In genomic region chr19:7269290-7270044, GRCm38 (mm10) we compare ENCODE assay signal across 8 mouse cellular contexts. TPM values are rescaled to one million over a fixed set of nuclear protein-coding genes. Genes with fewer than 3 reads are reported as not detected.
A peak's percentile ranks its signal among the peaks of the same experiment; 100 is the strongest.
DNase-seq lines count a peak whose midpoint lies in the region; ATAC-seq and TF ChIP-seq lines count a peak whose summit lies in the region.

No protein-coding gene starts in this region.

- H3K4me1 ChIP-seq in bone marrow macrophage, adult 2 months (ENCODE audit: control insufficient read depth, insufficient read depth, low read length), result peaks cover 7% of the 10 kb centered on the region
- peaks cover 29% of the 10 kb centered on the region for H3K4me1 ChIP-seq in forebrain, postnatal 0 days (ENCODE audit: insufficient read depth)
- peaks cover 44% of the 10 kb centered on the region for H3K4me1 ChIP-seq in limb, embryonic 14.5 days (ENCODE audit: control insufficient read depth, insufficient read depth, low read length)
- peaks cover 48% of the 10 kb centered on the region for H3K4me1 ChIP-seq in stomach, embryonic 15.5 days

- H3K4me2 ChIP-seq in forebrain, postnatal 0 days (ENCODE audit: low read depth), result peak overlapping the region; percentile 91
- peak overlapping the region; percentile 82 for H3K4me2 ChIP-seq in limb, embryonic 14.5 days (replicated peaks; ENCODE audit: low read depth, low read length, severe bottlenecking)
- H3K4me2 ChIP-seq in stomach, embryonic 15.5 days, result peak overlapping the region; percentile 80

- peak; percentile 33 to 45 for DNase-seq in layer of hippocampus, postnatal 10 days (ENCODE audit: low spot score in 2 of 2)
- no peak for DNase-seq in layer of hippocampus, adult 8-10 months (ENCODE audit: low spot score in 2 of 2)
- DNase-seq in forebrain, postnatal 0 days, result peak; percentile 56
- peak; percentile 31 for DNase-seq in limb, embryonic 14.5 days (ENCODE audit: low spot score)
- no peak for DNase-seq in adrenal gland, postnatal 25 days
- DNase-seq in yolk sac, embryonic 10.5 days (ENCODE audit: low spot score), result no peak

- no peaks in the 10 kb centered on the region for H3K27me3 ChIP-seq in forebrain, postnatal 0 days (ENCODE audit: insufficient read depth, low read length)
- no peaks in the 10 kb centered on the region for H3K27me3 ChIP-seq in limb, embryonic 14.5 days (ENCODE audit: control insufficient read depth, insufficient read depth, low read length)
- H3K27me3 ChIP-seq in stomach, embryonic 15.5 days (replicated peaks), result no peaks in the 10 kb centered on the region

- TF ChIP-seq POLR2A in bone marrow macrophage, adult 2 months (IDR thresholded peaks at IDR 0.05; ENCODE audit: borderline replicate concordance, low read depth, low read length), result no peak
- no peak for TF ChIP-seq POLR2A in limb, embryonic 14.5 days (IDR thresholded peaks at IDR 0.05; ENCODE audit: borderline replicate concordance, extremely low read depth, insufficient read depth, insufficient read length)

- no peak for TF ChIP-seq CTCF in bone marrow macrophage, adult 2 months (IDR thresholded peaks at IDR 0.05; ENCODE audit: low read depth, low read length)
- no peak for TF ChIP-seq CTCF in forebrain, postnatal 0 days (IDR thresholded peaks at IDR 0.05; ENCODE audit: low read depth)

- ATAC-seq in forebrain, postnatal 0 days, result no peak; the same call in 1 of the 2 replicates
- ATAC-seq in limb, embryonic 14.5 days (ENCODE audit: low FRiP score, low read depth), result no peak
- no peak for ATAC-seq in stomach, embryonic 15.5 days (ENCODE audit: insufficient read depth, low FRiP score, low read depth)

- H3K36me3 ChIP-seq in forebrain, postnatal 0 days (ENCODE audit: insufficient read depth), result peaks cover 31% of the 10 kb centered on the region
- H3K36me3 ChIP-seq in limb, embryonic 14.5 days (ENCODE audit: control insufficient read depth, insufficient read depth, low read length), result peaks cover 42% of the 10 kb centered on the region
- H3K36me3 ChIP-seq in stomach, embryonic 15.5 days, result peaks cover 23% of the 10 kb centered on the region

- H3K9me3 ChIP-seq in forebrain, postnatal 0 days (ENCODE audit: low read length), result no peaks in the 10 kb centered on the region
- H3K9me3 ChIP-seq in limb, embryonic 14.5 days (ENCODE audit: control insufficient read depth, low read length), result no peaks in the 10 kb centered on the region
- H3K9me3 ChIP-seq in stomach, embryonic 15.5 days, result no peaks in the 10 kb centered on the region

- H3K27ac ChIP-seq in bone marrow macrophage, adult 2 months (ENCODE audit: insufficient read depth, low read depth, low read length), result no peak overlapping the region
- peak overlapping the region; percentile 95 for H3K27ac ChIP-seq in forebrain, postnatal 0 days (ENCODE audit: low read depth, low read length)
- H3K27ac ChIP-seq in limb, embryonic 14.5 days (replicated peaks; ENCODE audit: low read depth, low read length), result peak overlapping the region; percentile 19; the same call in 1 of the 2 replicates
- H3K27ac ChIP-seq in stomach, embryonic 15.5 days, result peak overlapping the region; percentile 88; the same call in 1 of the 2 replicates

- H3K9ac ChIP-seq in forebrain, postnatal 0 days, result peak overlapping the region; percentile 80
- H3K9ac ChIP-seq in limb, embryonic 14.5 days (ENCODE audit: low read depth, low read length, severe bottlenecking), result peak overlapping the region; percentile 86
- H3K9ac ChIP-seq in stomach, embryonic 15.5 days, result peak overlapping the region; percentile 64

- 6% methylated on average over 11 of the region's 11 CpGs for WGBS in forebrain, postnatal 0 days
- WGBS in limb, embryonic 14.5 days, result 4% methylated on average over 11 of the region's 11 CpGs
- WGBS in stomach, embryonic 15.5 days, result 13% methylated on average over 11 of the region's 11 CpGs

- H3K4me3 ChIP-seq in bone marrow macrophage, adult 2 months (ENCODE audit: insufficient read depth, low read length), result peak overlapping the region; percentile 77
- peak overlapping the region; percentile 79 for H3K4me3 ChIP-seq in forebrain, postnatal 0 days (ENCODE audit: low read depth, low read length)
- peak overlapping the region; percentile 87 for H3K4me3 ChIP-seq in limb, embryonic 14.5 days (replicated peaks; ENCODE audit: low read length)
- peak overlapping the region; percentile 71 for H3K4me3 ChIP-seq in stomach, embryonic 15.5 days (replicated peaks)

RNA-seq across cellular contexts. Expression of gene Rcor2, which starts 2.3 kb away (rescaled TPM):
- total RNA-seq in layer of hippocampus, postnatal 10 days (2021), result 10 to 100 TPM; 22.7 to 24.1 TPM
- 10 to 100 TPM; 12.7 to 17.0 (median 14.6) TPM for total RNA-seq in layer of hippocampus, adult 8-10 months (2022)
- 0.53 and 1.5 TPM in 2 replicates for polyA plus RNA-seq in bone marrow macrophage, adult 2 months (2012; ENCODE audit: insufficient read depth, insufficient read length, missing spikeins)
- total RNA-seq in forebrain, postnatal 0 days (2014; rRNA removed), result 41.9 and 49.6 TPM in 2 replicates
- polyA plus RNA-seq in forebrain, postnatal 0 days (2015; fragmentation: Nextera tagmentation; extraction: Ambion mirVana), result 13.7 and 14.5 TPM in 2 replicates
- 69.4 and 80.9 TPM in 2 replicates for polyA plus RNA-seq in limb, embryonic 14.5 days (2012; rRNA removed)
- polyA plus RNA-seq in limb, embryonic 14.5 days (2014; fragmentation: Nextera tagmentation; extraction: Ambion mirVana), result 9.8 and 10.2 TPM in 2 replicates
- polyA plus RNA-seq in stomach, embryonic 15.5 days (2015; fragmentation: Nextera tagmentation; extraction: Ambion mirVana), result 13.4 and 15.0 TPM in 2 replicates
- total RNA-seq in adrenal gland, postnatal 25 days (2021), result 5.6 and 6.0 TPM in 2 replicates

RNA-seq across cellular contexts. Expression of gene Naa40, which starts 28.5 kb away (rescaled TPM):
- 10 to 100 TPM; 36.3 to 45.6 TPM for total RNA-seq in layer of hippocampus, postnatal 10 days (2021)
- total RNA-seq in layer of hippocampus, adult 8-10 months (2022), result 10 to 100 TPM; 34.6 to 44.2 (median 36.6) TPM
- 26.0 and 27.4 TPM in 2 replicates for polyA plus RNA-seq in bone marrow macrophage, adult 2 months (2012; ENCODE audit: insufficient read depth, insufficient read length, missing spikeins)
- total RNA-seq in forebrain, postnatal 0 days (2014; rRNA removed), result 48.5 and 57.7 TPM in 2 replicates
- polyA plus RNA-seq in forebrain, postnatal 0 days (2015; fragmentation: Nextera tagmentation; extraction: Ambion mirVana), result 34.7 and 44.0 TPM in 2 replicates
- polyA plus RNA-seq in limb, embryonic 14.5 days (2012; rRNA removed), result 55.9 and 62.8 TPM in 2 replicates
- 50.1 and 54.1 TPM in 2 replicates for polyA plus RNA-seq in limb, embryonic 14.5 days (2014; fragmentation: Nextera tagmentation; extraction: Ambion mirVana)
- 47.0 and 51.6 TPM in 2 replicates for polyA plus RNA-seq in stomach, embryonic 15.5 days (2015; fragmentation: Nextera tagmentation; extraction: Ambion mirVana)
- total RNA-seq in adrenal gland, postnatal 25 days (2021), result 33.1 and 34.2 TPM in 2 replicates

RNA-seq across cellular contexts. Expression of gene Cox8a, which starts 52.1 kb away (rescaled TPM):
- total RNA-seq in layer of hippocampus, postnatal 10 days (2021), result 100 to 1,000 TPM; 688 to 834 TPM
- 1,000 to 10,000 TPM; 1,017 to 1,089 (median 1,062) TPM for total RNA-seq in layer of hippocampus, adult 8-10 months (2022)
- polyA plus RNA-seq in bone marrow macrophage, adult 2 months (2012; ENCODE audit: insufficient read depth, insufficient read length, missing spikeins), result 562 and 638 TPM in 2 replicates
- 735 and 828 TPM in 2 replicates for total RNA-seq in forebrain, postnatal 0 days (2014; rRNA removed)
- polyA plus RNA-seq in forebrain, postnatal 0 days (2015; fragmentation: Nextera tagmentation; extraction: Ambion mirVana), result 1,247 and 1,523 TPM in 2 replicates
- 478 and 552 TPM in 2 replicates for polyA plus RNA-seq in limb, embryonic 14.5 days (2012; rRNA removed)
- polyA plus RNA-seq in limb, embryonic 14.5 days (2014; fragmentation: Nextera tagmentation; extraction: Ambion mirVana), result 850 and 909 TPM in 2 replicates
- polyA plus RNA-seq in stomach, embryonic 15.5 days (2015; fragmentation: Nextera tagmentation; extraction: Ambion mirVana), result 988 and 1,377 TPM in 2 replicates
- 781 and 926 TPM in 2 replicates for total RNA-seq in adrenal gland, postnatal 25 days (2021)

Comparison
In these comparisons a context has a peak if more than half of its experiments do, and no peak if none do; other contexts are left out.
1. DNase-seq: peak in layer of hippocampus, postnatal 10 days (2 of 2), forebrain, postnatal 0 days (single experiment) and limb, embryonic 14.5 days (single experiment); none in layer of hippocampus, adult 8-10 months (0 of 2), adrenal gland, postnatal 25 days (single experiment) and yolk sac, embryonic 10.5 days (single experiment).
2. Peak in every context shown above with its lines, with median percentiles within 50 percentile points of each other: H3K4me3 ChIP-seq, H3K4me2 ChIP-seq and H3K9ac ChIP-seq.